Mouse (Mus musculus): ENCODE measurements around the gene Crtap. TPM values are rescaled to one million over a fixed set of nuclear protein-coding genes. Genes with fewer than 3 reads are reported as not detected.
"Not testable (repeated sequence)": the region's sequence is repeated elsewhere in the genome, so short reads cannot be mapped to it uniquely, and the experiment has no call there.

Crtap gene
- total RNA-seq, 1 experiment from 2014 or later = 31.3 TPM

DNA sequence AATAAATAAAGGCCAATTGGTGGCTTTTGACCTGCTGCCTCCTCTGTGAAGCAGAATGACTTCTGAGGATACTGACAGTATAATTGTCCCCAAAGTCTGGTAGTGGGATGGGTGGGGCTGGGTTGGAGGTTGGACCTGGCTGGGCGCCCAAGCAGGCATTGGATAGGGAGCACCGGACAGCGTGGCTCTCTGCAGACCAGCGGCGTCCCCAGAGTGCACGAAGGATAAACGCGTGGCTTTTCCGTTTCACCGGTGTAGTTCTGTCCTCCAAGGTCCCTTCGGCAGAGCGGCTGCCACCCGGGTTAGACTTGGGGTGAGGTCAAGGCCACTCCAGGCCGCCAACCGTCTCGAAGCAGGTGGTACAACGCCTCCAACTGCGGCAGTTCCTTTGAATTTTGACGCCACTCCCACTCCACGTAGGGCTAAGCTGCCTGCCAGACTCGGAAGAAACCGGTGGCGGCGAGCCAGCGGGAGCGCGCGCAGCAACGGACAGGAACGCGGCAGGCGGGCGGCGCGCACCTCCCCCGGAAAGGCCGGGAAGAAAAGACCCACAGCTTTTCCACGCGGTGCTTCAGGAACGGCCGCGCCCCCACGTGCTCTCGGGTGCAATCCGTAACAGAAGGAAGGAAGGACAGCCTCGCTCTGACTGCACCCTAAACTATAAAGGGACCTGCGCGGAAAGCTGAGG, 22.5 kb downstream of the Crtap start:
- ATAC-seq (replicated peaks; ENCODE audit: low read depth, poor library complexity, severe bottlenecking) = peak; percentile 84

DNA sequence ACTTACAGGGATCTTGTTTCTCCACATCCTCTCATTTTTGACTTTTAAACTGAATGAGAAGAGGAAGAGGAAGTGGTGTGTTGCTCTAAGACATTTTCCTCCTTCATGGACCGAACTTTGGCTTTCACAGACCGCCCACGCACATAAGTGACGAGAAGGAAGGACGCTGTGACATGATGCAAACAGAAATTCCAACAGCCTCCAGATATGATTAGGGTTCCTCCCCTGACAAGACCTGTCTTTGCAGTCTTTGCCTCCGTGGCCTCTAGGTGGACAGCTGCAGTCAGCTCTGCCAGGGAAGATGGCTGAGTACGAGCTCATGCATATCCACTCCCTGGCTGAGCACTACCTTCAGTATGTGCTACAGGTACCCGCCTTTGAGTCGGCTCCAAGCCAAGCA, 60.6 kb downstream of the Crtap start, which contains the start of gene Bcl2a1c:
TSS of gene Bcl2a1c (plus strand) at position 281 of the 400 bp plus-strand sequence.
- peak; percentile 85 for ATAC-seq (replicated peaks; ENCODE audit: low read depth, poor library complexity, severe bottlenecking)

DNA sequence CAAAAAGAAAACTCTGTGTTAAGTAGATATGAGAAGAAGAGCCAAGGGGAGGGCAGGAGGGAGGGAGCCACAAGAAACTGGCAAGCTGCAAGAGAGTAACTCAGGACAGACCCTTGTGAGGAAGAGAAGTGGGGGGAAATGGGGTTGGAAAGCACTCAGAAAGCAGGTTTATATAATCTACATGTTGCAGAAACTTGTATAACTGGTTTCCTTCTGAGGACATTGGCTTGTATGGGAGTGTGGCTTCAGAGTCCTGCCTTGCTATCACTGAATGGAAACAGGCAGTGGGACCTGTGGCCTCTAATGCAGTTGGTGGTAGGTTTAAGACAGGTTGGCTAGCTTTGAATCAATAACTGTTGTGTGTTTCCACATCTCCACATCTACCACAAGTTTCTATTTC, 62.1 kb downstream of the Crtap start:
- ATAC-seq (replicated peaks; ENCODE audit: low read depth, poor library complexity, severe bottlenecking) = not testable (repeated sequence)

DNA sequence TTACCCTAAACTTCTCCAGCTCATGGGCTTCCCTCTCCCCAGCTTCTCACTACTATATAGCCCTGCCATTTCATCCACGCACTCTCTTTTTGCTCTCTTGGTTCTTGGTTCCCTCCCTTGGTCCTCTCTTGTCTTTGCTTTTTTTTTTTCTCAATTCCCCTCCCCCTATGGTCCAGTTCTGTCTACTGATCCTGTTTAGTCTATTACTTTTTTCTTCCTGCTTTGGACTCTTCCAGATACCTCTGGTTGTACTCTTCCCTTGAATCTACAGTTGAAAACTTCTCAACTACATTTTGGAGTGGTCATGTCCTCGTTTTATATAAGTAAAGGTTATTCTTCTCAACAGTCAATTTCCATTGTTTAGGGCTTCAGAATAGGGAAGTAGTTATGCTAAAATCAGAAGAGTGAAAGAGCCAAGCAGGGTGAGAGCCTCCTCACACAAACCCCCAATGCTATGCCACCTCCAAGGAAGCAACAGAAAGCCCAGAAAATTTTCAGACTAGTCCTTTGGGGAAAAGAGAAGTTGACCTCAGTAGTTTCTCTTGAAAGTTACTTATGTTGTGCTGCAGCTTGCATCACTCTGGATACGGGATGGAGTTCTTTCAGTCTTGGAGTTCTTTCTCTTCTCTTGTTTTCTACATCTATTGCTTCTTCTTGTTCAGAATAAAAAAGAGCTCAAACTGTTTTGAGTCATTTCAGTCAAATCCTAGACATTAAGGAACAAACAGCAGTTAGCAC, 64.3 kb downstream of the Crtap start:
- ATAC-seq (replicated peaks; ENCODE audit: low read depth, poor library complexity, severe bottlenecking) = peak; percentile 54; the same call in 1 of the 2 replicates

Other genes with a start within 250 kb of the Crtap start
- not detected in 2 replicates for gene Bcl2a1c, start 60.5 kb downstream of the Crtap start, total RNA-seq (2017)
- 29.5 and 30.6 TPM in 2 replicates for gene Glb1, start 10.4 kb upstream of the Crtap start, total RNA-seq (2017)
- 4.7 and 6.4 TPM in 2 replicates for gene Tmppe, start 10.4 kb upstream of the Crtap start, total RNA-seq (2017)
- gene Ccr4, start 114.2 kb upstream of the Crtap start, total RNA-seq (2017) = not detected in 2 replicates
- not detected in 2 replicates for gene C130032M10Rik, start 125.0 kb upstream of the Crtap start, total RNA-seq (2017)
- 0.09 TPM in 1 of 2 replicates, not detected in the other for gene Trim71, start 173.7 kb upstream of the Crtap start, total RNA-seq (2017)
- gene Cnot10, start 249.5 kb upstream of the Crtap start, total RNA-seq (2017) = 43.4 and 57.1 TPM in 2 replicates